Mouse (Mus musculus) adrenal gland, adult 2 months (tissue): ENCODE measurements around the gene Sh3d21. TPM values are rescaled to one million over a fixed set of nuclear protein-coding genes. Genes with fewer than 3 reads are reported as not detected.
A peak's percentile ranks its signal among the peaks of the same experiment; 100 is the strongest.
"Not testable (repeated sequence)": the region's sequence is repeated elsewhere in the genome, so short reads cannot be mapped to it uniquely, and the experiment has no call there.

ENCODE experiments used
- DNase-seq: peaks from one replicate; pipeline ENCODE4 v3.0.0; 2021
- long read RNA-seq: library from polyadenylated mRNA; stranded (forward); transcript quantifications from one replicate; pipeline ENCODE4 v2.0.0, GENCODE M21; 2021
- polyA plus RNA-seq: library from polyadenylated mRNA; depleted of rRNA; stranded (reverse); fragments of >200 nt; gene quantifications from 2 replicates; pipeline ENCODE4 v1.2.3, GENCODE M21; 2012; rRNA removed
- total RNA-seq, 2 experiments: library from RNA; stranded (reverse); gene quantifications; 2 replicates each; pipeline ENCODE4 v1.2.3; 2021

Sh3d21 gene
- total RNA-seq = 1 to 10 TPM; 2.5 to 3.2 TPM
- polyA plus RNA-seq = 1.4 and 1.8 TPM in 2 replicates
- long read RNA-seq, partial matches to known transcripts = 2 of 4 reads
- long read RNA-seq, other reads (novel, unspliced or antisense) = 1 of 4 reads

DNA sequence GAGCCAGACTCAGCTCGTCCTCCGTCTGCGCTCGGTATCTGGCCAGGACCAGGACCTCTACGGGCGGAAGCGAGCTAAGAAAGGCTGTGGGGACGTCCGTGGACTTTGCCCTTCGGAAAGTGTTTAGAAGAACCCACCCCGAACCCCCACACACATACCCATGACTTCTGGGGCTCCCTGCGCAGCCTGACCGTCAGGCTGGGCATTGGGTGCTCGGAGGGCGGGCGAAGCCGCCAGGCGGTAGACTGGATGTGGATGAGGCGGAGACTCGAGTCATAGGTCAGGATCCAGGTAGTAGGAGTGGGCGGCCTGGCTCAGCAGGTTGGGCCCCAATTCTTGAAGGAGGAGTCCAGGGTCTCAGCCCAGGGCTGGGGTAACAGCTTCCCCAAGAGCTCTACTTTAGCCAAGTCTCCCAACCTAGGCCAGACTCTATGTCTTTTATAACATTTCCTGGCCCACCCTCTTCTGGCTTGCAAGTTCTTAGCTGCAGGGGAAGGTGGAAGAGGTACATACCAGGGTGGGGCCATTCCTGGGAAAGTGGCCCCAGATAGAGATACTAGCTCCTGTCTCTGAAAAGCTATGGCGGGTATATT lies at the start of gene Sh3d21:
Sh3d21 (minus strand) TSS at position 425 of the 593 bp plus-strand sequence.
- no peak for DNase-seq

DNA sequence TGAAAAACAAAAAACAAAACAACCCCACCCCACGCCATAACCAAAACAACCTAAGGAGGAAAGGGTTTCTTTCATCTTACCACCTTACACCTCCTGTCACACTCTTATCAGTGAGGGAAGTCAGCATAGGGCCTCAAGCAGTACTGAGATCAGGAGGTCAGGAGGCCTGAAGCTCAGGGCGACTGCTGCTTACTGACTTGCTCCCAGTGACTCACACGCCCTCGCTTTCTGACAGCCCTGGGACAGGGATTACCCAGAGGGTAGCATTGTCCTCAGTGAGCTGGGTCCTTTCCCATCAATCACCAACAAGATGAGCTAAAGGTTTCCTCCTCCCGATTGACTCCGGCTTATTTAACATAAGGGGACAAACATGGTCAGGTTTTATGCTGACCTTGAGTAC lies 43.8 kb upstream of the Sh3d21 start:
- peak; percentile 79 for DNase-seq

DNA sequence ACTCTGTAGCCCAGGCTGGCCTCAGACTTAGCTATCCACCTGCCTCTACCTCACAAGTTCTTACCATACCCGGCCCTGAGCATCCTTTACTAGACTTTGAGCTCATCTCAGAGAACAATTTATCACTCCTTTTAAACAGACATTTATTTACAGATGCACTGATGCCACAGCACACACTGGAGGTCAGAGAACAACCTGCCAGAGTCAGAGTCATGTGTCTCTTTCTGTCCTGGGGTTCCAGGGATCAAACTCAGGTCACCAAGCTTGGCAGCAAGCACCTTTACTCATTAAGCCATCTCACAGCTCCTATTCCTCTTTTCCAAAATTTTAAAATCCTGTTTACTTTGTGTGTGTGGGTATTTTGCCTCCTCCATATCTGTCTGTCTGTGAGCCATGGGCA lies 42.1 kb upstream of the Sh3d21 start:
- DNase-seq = no peak

DNA sequence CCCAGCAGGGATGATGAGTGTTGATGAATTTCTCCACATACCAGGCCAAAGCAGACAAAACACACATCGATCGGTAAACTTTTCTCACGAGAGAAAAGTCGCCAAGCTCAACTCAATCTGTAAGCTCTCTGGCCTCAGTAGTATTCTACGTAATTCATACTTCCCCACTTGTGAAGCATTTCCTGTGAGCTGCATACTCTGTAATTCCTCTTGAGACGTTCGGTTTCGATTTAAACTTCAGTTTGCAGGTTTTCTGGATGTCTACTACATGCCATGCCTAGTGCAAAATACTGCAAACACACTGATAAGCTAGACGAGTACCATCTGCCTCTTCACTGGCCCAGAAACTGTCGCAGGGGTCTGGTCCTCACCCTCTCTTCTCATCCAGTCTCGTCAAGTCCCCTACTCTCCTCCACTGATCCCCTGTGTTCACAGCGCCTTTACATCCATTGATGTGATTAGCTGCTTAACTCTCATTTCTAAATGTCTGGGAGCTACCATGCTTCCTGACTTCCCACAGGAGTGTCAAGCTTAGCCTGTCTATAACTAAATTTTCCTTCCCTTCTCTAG lies 41.5 kb upstream of the Sh3d21 start:
- no peak for DNase-seq

DNA sequence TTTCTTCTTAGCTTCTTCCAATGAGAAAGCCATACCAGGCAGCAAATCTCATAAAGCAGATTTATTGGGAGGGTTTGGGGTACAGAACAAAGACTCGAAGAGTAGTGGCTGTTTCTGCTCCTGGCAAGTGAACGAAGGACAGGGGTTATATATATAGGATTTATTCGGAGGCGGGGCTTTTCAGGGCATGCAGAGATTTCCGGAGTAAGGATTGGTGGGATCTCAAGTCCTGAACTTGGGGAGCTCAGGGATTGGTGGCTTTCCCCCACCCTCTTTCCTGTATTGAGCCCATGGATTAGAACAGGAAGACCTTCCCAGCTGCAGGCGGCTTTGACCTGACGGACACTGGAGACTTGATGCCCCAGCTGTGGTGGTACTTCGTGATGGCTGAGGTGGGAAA lies 40.7 kb upstream of the Sh3d21 start:
- DNase-seq = no peak

DNA sequence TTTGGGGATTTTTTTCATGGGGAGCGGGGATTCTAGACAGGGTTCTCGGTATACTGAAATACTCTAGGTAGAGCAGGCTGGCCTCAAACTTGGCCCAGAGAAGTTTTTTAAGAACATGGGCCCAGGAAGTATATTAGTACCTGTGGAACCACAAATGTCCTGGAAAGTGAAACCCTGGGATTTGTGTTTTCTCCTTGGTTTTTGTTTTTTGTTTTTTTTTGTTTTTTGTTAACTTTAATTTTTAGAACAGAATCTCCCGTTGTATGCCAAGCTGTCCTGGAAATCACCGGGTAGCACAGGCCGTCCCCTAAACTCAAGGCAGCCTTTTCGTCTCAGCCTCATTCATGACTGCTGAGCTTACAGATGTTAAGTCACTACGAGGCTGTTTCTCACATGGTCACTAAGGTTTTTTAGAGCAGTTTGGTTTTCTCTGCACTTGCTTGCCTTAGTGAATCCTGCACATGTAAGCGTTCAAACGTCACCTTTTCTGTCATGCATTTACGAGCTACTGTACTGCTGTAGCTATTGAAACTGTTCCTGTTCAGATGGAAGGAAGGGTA lies 40.1 kb upstream of the Sh3d21 start:
- no peak for DNase-seq

DNA sequence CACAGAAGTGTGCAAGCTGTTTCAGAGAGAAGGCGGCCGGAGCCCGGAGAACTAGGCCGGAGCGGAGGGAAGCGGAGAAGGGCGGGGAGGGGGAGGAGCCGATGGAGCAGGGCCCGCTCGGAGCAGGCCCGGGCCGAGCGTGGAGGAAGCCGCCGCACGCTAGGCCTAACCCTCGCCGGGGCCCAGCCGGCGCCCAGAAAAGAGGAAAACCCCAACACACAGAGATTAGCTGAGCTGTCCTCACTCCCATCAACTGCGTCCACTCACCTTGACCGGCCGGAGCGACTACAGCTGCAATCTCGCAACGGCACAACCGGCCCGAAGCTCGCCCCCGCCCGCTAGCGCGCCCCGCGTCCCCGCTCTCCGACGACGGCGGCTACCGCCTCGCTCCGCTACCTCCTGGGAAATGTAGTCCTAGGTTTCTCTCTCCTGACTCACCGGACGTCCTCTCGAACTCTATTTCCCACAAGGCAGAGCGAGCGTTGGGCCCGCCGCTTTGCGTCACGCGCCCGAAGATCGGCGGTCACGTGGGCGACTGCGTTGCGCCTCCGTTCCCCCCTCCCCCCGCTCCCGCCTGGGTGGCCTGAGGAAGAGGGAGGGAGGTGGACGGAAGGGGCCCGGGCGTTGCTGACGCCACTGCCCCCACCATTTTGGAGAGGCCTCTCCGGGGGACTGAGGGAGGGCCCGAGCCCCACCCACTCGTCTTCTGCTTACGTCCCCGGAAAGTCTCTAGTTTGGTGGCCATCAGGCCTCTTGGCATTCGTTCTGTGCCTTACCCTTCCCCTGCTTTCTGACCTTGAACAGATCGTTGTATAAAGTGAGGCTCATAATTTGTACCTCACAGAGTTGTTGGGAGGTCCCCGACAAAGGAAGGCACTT lies 39.3 kb upstream of the Sh3d21 start, which contains the start of gene Thrap3:
Thrap3 (minus strand) TSS at position 458 of the 879 bp plus-strand sequence.
- peak; percentile 100 for DNase-seq

DNA sequence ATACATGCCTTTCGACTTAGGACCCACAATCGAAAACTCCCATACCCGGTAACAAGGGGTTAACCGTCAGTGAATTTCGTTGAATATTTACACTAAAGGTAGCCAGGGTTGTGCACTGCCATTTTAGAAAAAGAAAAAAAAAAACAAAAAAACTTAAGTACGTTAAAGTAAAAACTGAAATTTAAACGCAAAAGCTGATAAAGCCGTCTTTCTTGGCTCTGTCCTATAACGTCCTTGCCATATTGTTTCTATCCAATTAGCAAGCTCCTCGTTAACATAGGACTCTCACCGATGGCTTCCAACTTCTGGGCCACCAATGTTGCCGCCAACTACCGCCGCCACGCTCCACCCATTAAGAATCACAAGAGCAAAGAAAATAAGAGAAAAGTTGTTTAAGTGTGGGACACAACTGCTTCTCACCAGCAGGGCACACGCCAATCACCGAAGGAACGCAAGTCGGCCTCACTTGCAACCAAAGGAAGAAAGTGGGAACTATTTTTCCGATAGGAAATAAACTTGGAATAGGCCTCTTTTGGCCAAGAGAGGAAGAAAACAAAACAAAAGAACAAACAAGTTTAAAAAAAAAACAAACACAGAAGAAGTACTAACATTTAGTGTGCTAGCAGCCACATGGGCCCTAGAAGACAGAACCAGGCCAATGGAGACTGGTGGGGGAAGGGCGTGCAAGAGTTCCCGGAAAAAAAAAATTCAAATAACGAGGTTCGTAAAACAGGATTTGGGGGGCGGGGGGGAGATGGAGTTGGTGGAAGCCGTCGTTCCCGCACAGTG lies 38.4 kb upstream of the Sh3d21 start:
- DNase-seq = peak; percentile 68

DNA sequence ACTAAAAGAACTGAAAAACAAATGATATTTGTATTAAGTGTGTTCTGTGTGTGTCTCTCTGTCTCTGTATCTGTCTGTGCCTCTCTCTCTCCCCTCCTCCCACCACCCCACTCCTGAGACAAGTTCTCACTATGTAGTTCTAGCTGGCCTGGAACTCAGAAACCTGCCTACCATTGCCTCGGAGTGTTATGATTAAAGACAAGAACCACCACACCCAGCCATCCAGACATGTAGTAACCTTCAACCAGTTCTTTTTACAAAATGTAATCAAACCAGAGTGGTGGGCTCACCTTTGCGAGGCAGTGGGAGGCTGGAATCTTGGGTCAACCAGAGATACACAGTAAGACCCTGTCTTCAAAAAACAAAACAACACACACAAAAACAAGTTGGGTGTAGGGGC lies 37.4 kb upstream of the Sh3d21 start:
- no peak for DNase-seq

DNA sequence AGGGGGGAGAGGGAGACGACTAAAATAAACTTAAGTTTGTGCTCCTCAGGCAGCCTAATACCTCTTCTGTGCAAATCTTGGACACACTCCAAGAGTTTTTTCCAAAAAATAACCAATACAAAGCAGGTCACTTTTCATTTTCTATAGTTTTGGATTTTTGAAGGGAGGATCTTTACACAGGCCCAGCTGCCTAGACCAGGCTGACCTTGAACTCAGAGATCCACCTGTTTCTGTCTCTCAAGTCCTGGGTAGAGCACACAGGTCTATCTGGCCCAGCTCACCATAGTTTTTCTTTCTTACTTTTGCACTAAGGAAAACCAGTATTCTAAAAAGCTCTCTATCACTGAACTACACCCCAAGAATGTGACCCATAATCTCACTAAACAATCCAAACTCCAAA lies 36.7 kb upstream of the Sh3d21 start:
- DNase-seq = no peak

DNA sequence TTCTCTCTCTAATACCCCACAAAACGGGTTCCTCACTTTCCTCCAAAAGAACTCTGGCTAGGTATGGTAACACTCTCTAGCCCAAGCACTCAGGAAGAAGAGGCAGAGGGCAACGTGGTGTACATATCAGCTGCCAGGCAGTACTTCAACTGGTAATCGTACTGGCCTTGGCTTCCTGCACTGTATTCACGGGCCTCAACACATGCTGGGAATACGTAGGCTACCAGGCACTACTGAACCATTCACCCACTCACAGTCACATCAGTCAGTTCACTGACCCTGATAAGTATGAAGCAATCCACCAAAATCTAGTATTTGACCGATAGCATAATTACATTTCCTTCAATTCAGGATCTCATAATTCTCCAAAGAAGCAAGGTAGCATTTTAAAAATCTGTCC lies 36.3 kb upstream of the Sh3d21 start:
- DNase-seq = peak; percentile 49

DNA sequence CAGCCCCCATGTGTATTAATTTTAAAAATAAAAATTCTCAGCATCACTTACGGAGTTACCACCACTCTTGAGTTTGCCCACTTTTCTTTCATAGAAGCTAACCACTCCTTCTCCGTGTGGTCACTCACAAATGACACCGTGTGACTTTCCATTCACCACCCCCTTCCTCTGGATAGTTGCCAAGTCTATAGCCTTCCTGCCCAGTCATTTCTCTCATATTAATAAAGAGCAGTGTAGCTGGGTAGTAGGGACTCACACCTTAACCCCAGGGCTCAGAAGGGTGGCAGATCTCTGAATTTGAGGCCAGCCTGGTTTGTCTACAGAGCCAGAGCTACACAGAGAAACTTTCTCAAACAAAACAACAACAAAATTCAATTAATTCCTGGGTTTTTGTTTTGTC lies 34.2 kb upstream of the Sh3d21 start:
- DNase-seq = peak; percentile 52

DNA sequence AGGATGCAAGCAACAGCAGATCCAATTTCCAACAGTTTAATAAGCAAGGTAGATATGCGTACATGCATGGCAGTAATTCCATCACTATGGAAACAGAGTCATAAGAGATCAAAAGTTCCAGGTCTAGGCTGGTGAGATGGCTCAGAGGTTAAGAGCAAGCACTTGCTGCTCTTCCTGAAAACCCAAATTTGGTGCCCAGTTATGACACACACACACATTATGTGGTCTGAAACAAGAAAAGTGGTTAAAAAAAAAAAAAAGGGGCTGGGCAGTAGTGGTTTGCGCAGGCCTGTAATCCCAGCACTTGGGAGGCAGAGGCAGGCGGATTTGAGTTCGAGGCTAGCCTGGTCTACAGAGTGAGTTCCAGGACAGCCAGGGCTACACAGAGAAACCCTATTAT lies 31.6 kb upstream of the Sh3d21 start:
- DNase-seq = no peak

DNA sequence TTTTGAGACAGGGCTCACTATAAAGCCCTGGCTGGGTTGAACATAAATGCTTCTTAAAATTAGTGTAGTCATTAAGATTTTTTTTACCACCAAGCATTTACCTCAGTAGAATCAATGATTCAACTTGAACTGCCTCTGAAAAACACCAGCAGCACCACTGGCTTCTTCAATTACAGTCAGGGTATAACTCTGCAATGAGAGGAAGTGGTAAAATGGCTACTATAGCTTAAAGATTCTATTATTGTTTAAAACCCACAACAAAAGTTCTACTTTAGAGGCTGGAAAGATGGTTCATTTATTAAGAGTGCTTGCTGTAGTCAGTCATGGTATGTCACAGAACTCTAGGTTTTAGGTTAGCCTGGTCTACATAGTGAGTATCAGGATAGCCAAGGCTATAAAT lies 30.9 kb upstream of the Sh3d21 start:
- no peak for DNase-seq

DNA sequence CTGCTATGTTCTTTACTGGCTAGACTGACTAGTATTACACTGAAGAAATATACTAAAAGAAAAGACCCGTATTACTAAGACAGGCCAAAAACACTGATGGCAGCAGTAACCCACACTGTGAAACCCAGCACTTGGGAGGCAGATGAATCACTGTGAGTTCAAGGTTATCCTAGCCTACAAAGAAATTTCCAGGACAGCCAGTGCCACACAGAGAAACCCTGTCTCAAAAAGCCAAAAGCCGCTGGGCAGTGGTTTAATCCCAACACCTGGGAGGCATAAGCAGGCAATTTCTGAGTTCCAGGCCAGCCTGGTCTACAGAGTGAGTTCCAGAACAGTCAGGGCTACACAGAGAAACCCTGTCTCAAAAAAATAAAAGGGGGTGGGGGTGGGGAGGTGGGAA lies 27.3 kb upstream of the Sh3d21 start:
- peak; percentile 76 for DNase-seq

DNA sequence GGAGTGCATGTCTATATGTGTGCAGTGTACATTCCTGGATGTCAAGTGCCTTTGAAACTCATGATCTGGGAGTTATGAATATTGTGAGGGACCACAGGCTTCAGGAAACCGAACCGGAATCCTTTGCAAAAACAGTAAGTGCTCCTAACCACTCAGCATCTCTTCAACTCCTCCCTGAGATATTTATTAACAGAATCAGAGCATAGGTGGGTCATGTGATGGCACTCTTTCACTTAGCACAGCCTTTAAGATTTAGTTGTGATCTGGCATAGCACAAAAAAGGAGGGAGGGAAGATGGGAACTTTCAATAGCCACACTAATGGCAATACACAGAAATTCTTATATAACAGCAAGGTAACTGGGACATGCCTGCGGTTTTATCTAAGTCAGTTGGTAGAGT lies 23.8 kb upstream of the Sh3d21 start:
- no peak for DNase-seq

DNA sequence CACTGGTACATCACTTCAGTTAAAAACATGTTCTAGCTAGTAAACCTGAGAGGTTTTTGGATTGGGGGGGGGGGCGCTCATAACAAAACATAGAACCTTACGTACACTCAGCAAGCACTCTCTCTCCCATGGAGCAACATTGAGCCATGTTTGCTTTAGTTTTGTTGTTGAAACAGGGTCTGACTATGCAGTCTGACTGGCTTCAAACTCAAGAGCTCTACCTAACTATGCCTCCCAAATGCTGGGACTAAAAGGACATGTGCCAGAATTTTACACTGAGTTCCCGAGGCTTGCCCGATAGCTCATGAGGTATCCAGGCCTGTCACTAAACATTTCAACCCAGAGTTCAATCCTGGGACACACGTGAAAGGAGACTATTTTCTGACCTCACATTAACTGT lies 19.7 kb upstream of the Sh3d21 start:
- no peak for DNase-seq

DNA sequence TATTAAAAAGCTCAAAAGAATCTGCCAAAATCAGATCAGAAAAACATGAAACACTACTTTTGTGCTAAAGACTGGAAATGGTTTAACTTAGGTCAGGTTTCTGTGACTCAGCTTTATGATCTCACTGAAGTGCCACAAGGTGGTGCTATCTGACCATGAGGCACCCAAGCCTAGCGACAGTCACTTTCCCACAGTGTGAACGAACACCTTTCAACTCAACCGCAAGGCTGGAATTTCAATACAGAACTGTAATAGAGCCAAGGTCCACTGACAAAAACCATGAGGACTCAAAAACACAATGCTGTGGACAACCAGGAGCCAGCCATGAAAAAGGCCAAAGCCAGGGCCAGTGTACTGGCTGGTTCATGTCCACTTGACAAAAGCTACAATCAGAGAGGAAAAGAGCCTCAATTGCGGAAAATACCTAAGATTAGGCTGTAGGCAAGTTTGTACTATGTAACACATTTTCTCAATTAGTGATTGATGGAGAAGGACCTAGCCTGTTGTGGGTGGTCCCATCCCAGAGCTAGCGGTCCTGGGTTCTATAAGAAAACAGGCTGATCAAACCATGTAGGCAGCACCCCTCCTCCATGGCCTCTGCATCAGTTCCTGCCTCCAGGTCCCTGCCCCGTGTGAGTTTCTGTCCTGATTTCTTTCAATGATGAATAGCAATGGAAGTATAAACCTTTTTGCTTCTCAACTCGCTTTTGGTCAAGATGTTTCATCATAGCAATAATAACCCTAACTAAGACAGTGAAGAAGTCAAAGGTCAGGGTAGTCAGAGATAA lies 18.1 kb upstream of the Sh3d21 start:
- DNase-seq = peak; percentile 72

DNA sequence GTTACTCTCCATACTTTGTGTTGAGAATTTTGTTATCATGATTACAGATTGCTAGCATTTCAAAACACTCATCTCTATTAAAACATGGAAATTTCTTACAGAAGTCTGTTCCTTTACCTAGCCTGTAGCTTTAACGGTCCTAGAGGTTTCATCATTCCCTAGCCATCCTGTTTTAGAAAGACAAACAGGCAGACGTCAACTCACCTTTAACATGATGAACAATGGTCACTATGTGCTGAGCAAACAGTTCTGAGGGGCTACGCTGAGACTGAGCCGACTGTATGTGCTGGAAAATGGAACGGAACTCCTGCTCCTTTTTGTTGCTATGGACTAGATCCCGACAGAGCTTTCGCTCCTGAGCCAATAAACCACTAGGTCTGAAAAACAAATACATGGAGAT lies 12.7 kb upstream of the Sh3d21 start:
- DNase-seq = not testable (repeated sequence)

DNA sequence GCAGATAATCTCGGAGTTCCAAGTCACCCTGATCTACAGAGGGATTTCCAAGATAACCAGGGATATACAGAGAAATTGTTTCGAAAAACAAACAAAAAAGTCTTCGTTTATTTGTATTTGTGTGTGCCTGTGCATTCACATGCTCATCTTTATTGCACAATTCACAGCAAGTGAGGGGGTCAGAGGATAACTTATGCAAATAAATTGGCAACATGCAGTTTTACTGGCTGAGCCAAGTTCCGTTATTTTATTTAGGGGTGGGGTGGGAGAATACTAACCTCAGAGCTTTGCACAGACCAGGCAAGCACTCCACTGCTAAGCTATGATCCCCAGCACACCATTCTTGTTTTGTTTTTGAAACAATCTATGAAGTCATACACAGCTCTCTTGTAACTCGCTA lies 10.5 kb upstream of the Sh3d21 start:
- no peak for DNase-seq

DNA sequence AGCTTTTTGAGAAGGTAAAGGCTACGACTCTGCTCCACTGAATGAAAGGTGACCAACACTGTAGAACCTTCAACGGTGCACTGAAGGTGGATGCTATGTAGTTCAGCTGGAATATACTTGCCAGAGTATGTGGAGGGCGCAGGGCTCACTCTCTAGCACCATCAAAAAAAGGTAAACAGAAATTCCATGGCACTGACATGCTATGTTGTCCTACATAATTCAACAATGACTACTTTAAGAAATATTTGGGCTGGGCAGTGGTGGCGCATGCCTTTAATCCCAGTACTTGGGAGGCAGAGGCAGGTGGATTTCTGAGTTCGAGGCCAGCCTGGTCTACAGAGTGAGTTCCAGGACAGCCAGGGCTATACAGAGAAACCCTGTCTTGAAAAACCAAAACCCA lies 7.4 kb upstream of the Sh3d21 start:
- not testable (repeated sequence) for DNase-seq
